Mouse (Mus musculus): Measurements from ENCODE around the gene Crispld2.

- TF ChIP-seq POLR2AphosphoS2 (IDR thresholded peaks at IDR 0.05; ENCODE audit: low read length) (no peak), ETS1 (IDR thresholded peaks at IDR 0.05; ENCODE audit: low read depth, low read length) (no peak), RCOR1 (IDR thresholded peaks at IDR 0.05; ENCODE audit: low read depth, low read length) (no peak), MAFK (IDR thresholded peaks at IDR 0.05; ENCODE audit: borderline replicate concordance, low read depth, low read length) (no peak), CTCF (IDR thresholded peaks at IDR 0.05 in 2 of 3, conservative IDR thresholded peaks at IDR 0.05 in 1 of 3; ENCODE audit: control insufficient read depth in 1 of 3, insufficient read depth in 1 of 3, low read depth in 2 of 3, low read length in 3 of 3, poor library complexity in 1 of 3, severe bottlenecking in 1 of 3) (no peak), MEF2A (IDR thresholded peaks at IDR 0.05; ENCODE audit: extremely low read depth, insufficient replicate concordance, low read depth, low read length, poor library complexity, severe bottlenecking) (no peak), CHD2 (IDR thresholded peaks at IDR 0.05; ENCODE audit: low read length) (no peak), GATA1 (IDR thresholded peaks at IDR 0.05; ENCODE audit: low read depth, low read length) (no peak), JUND (IDR thresholded peaks at IDR 0.05; ENCODE audit: low read depth, low read length) (no peak), UBTF (IDR thresholded peaks at IDR 0.05; ENCODE audit: borderline replicate concordance, insufficient read depth, low read depth, low read length) (no peak), MAX (IDR thresholded peaks at IDR 0.05; ENCODE audit: low read length) (no peak)
These were observed 64.8 kb downstream of the Crispld2 start for GRCm38 (mm10) chr8:120057078-120057477.

Data from MEL (cell line).